ENCODE assay signal across 16 mouse cellular contexts in genomic region chr17:12845862-12846261, GRCm38 (mm10). TPM values are rescaled to one million over a fixed set of nuclear protein-coding genes. Genes with fewer than 3 reads are reported as not detected.
DNase-seq lines count a peak whose midpoint lies in the region; ATAC-seq and TF ChIP-seq lines count a peak whose summit lies in the region.
"Had no signal": no experiment of that assay in that cellular context is flagged by ENCODE, and none has a peak within 500 bp of the region (broad histone marks: within the 10 kb centered on the region; RNA-seq: fewer than 3 reads in every experiment).

No protein-coding gene starts in this region.

- ATAC-seq in hindbrain, postnatal 0 days: 0 out of 2 replicates have a peak, but pooled peaks have one; percentile 56
- ATAC-seq in hindbrain, embryonic 11.5 days (ENCODE audit: low FRiP score): no peak
- ATAC-seq in limb, embryonic 14.5 days (ENCODE audit: low FRiP score, low read depth): peak; percentile 35; the same call in 1 of the 2 replicates
- ATAC-seq: CD4-positive, CD25-positive, alpha-beta regulatory T cell, adult 4 months; forebrain, postnatal 0 days had no signal

- no peak for TF ChIP-seq CTCF in hindbrain, postnatal 0 days (IDR thresholded peaks at IDR 0.05; ENCODE audit: low read depth)

- no peak overlapping the region for H3K9ac ChIP-seq in hindbrain, postnatal 0 days (replicated peaks; ENCODE audit: low read length)
- H3K9ac ChIP-seq in hindbrain, embryonic 11.5 days (ENCODE audit: low read depth, low read length): no peak overlapping the region
- H3K9ac ChIP-seq in limb, embryonic 14.5 days (ENCODE audit: low read depth, low read length, severe bottlenecking): no peak overlapping the region
- H3K9ac ChIP-seq: forebrain, postnatal 0 days; hindbrain, embryonic 13.5 days; midbrain, embryonic 12.5 days had no signal

- TF ChIP-seq POLR2A in limb, embryonic 14.5 days (IDR thresholded peaks at IDR 0.05; ENCODE audit: borderline replicate concordance, extremely low read depth, insufficient read depth, insufficient read length): no peak

- H3K27me3 ChIP-seq in hindbrain, postnatal 0 days (ENCODE audit: insufficient read depth, low read length): no peaks in the 10 kb centered on the region
- no peaks in the 10 kb centered on the region for H3K27me3 ChIP-seq in hindbrain, embryonic 11.5 days (ENCODE audit: control insufficient read depth, insufficient read depth, low read length)
- H3K27me3 ChIP-seq in limb, embryonic 14.5 days (ENCODE audit: control insufficient read depth, insufficient read depth, low read length): no peaks in the 10 kb centered on the region
- H3K27me3 ChIP-seq: hindbrain, embryonic 13.5 days; midbrain, embryonic 12.5 days had no signal

- H3K27ac ChIP-seq in hindbrain, postnatal 0 days: no peak overlapping the region
- no peak overlapping the region for H3K27ac ChIP-seq in hindbrain, embryonic 11.5 days (ENCODE audit: low read depth, low read length)
- peak overlapping the region; percentile 35 for H3K27ac ChIP-seq in limb, embryonic 14.5 days (replicated peaks; ENCODE audit: low read depth, low read length)
- H3K27ac ChIP-seq: hindbrain, embryonic 13.5 days; midbrain, embryonic 12.5 days had no signal

- H3K36me3 ChIP-seq in hindbrain, postnatal 0 days (ENCODE audit: insufficient read depth, low read length): no peaks in the 10 kb centered on the region
- no peaks in the 10 kb centered on the region for H3K36me3 ChIP-seq in hindbrain, embryonic 11.5 days (ENCODE audit: control insufficient read depth, insufficient read depth, low read length)
- H3K36me3 ChIP-seq in limb, embryonic 14.5 days (ENCODE audit: control insufficient read depth, insufficient read depth, low read length): peaks cover 2% of the 10 kb centered on the region; the same call in 1 of the 2 replicates
- H3K36me3 ChIP-seq: hindbrain, embryonic 13.5 days; midbrain, embryonic 12.5 days had no signal

- no peak overlapping the region for H3K4me2 ChIP-seq in hindbrain, postnatal 0 days (ENCODE audit: low read depth, low read length)
- H3K4me2 ChIP-seq in hindbrain, embryonic 11.5 days (replicated peaks; ENCODE audit: low read depth, low read length): no peak overlapping the region
- no peak overlapping the region for H3K4me2 ChIP-seq in limb, embryonic 14.5 days (replicated peaks; ENCODE audit: low read depth, low read length, severe bottlenecking)
- H3K4me2 ChIP-seq: hindbrain, embryonic 13.5 days; midbrain, embryonic 12.5 days had no signal

- peak; percentile 44 for DNase-seq in hindbrain, postnatal 0 days (ENCODE audit: low spot score)
- no peak for DNase-seq in hindbrain, embryonic 11.5 days (ENCODE audit: low spot score)
- DNase-seq in left cerebral cortex, postnatal 4 days: peak; percentile 50
- no peak for DNase-seq in left cerebral cortex, adult 9 months (ENCODE audit: low spot score in 2 of 2)
- peak; percentile 39 for DNase-seq in Muller cell, postnatal 12 days (ENCODE audit: inconsistent ontology term)
- peak; percentile 36 for DNase-seq in limb, embryonic 14.5 days (ENCODE audit: low spot score)
- DNase-seq in layer of hippocampus, adult 9-10 months (ENCODE audit: low spot score): no peak
- DNase-seq in layer of hippocampus, adult 18-20 months (ENCODE audit: low spot score in 2 of 2): no peak
- DNase-seq: cerebellum, adult 8-10 months; liver; thymus, adult 2 months had no signal

- H3K4me1 ChIP-seq in hindbrain, postnatal 0 days (ENCODE audit: insufficient read depth, low read length): no peaks in the 10 kb centered on the region
- H3K4me1 ChIP-seq in hindbrain, embryonic 11.5 days (replicated peaks; ENCODE audit: control insufficient read depth, insufficient read depth, low read length): no peaks in the 10 kb centered on the region
- H3K4me1 ChIP-seq in limb, embryonic 14.5 days (ENCODE audit: control insufficient read depth, insufficient read depth, low read length): peaks cover 20% of the 10 kb centered on the region
- H3K4me1 ChIP-seq: midbrain, embryonic 12.5 days had no signal

- WGBS in hindbrain, postnatal 0 days: 49% methylated on average over 5 of the region's 5 CpGs
- 58% methylated on average over 5 of the region's 5 CpGs for WGBS in hindbrain, embryonic 11.5 days
- WGBS in limb, embryonic 14.5 days: 28% methylated on average over 5 of the region's 5 CpGs

- H3K9me3 ChIP-seq in hindbrain, postnatal 0 days (ENCODE audit: low read length): no peaks in the 10 kb centered on the region
- H3K9me3 ChIP-seq in hindbrain, embryonic 11.5 days (ENCODE audit: control insufficient read depth, low read length): no peaks in the 10 kb centered on the region
- no peaks in the 10 kb centered on the region for H3K9me3 ChIP-seq in limb, embryonic 14.5 days (ENCODE audit: control insufficient read depth, low read length)
- H3K9me3 ChIP-seq: hindbrain, embryonic 13.5 days; midbrain, embryonic 12.5 days had no signal

- intact Hi-C loops in left cerebral cortex, postnatal 4 days (cut with DNase I): no loop called here

- H3K4me3 ChIP-seq in hindbrain, postnatal 0 days (ENCODE audit: low read length): no peak overlapping the region
- no peak overlapping the region for H3K4me3 ChIP-seq in hindbrain, embryonic 11.5 days (ENCODE audit: low read depth, low read length)
- no peak overlapping the region for H3K4me3 ChIP-seq in limb, embryonic 14.5 days (replicated peaks; ENCODE audit: low read length)
- H3K4me3 ChIP-seq: hindbrain, embryonic 13.5 days; midbrain, embryonic 12.5 days had no signal

RNA-seq across cellular contexts. Expression of gene Mas1, which starts 22.1 kb away (rescaled TPM):
- 0.10 TPM in 1 of 2 replicates, not detected in the other for total RNA-seq in hindbrain, postnatal 0 days (2014; rRNA removed)
- polyA plus RNA-seq in hindbrain, postnatal 0 days (2015; fragmentation: Nextera tagmentation; extraction: Ambion mirVana): 0.19 and 0.32 TPM in 2 replicates
- polyA plus RNA-seq in hindbrain, embryonic 11.5 days (2014; fragmentation: Nextera tagmentation; extraction: Ambion mirVana): 0.08 and 0.14 TPM in 2 replicates
- total RNA-seq in left cerebral cortex, postnatal 4 days (2021): 1 to 10 TPM; 3.4 to 9.2 TPM
- 1.7 and 1.9 TPM in 2 replicates for polyA plus RNA-seq in limb, embryonic 14.5 days (2012; rRNA removed)
- 1.4 and 2.1 TPM in 2 replicates for polyA plus RNA-seq in limb, embryonic 14.5 days (2014; fragmentation: Nextera tagmentation; extraction: Ambion mirVana)
- total RNA-seq in layer of hippocampus, adult 18-20 months (2021): 10 to 100 TPM; 60.6 to 71.7 TPM

RNA-seq across cellular contexts. Expression of gene Mrgprh, which starts 30.0 kb away (rescaled TPM):
- not detected in 2 replicates for total RNA-seq in hindbrain, postnatal 0 days (2014; rRNA removed)
- polyA plus RNA-seq in hindbrain, postnatal 0 days (2015; fragmentation: Nextera tagmentation; extraction: Ambion mirVana): not detected in 2 replicates
- polyA plus RNA-seq in hindbrain, embryonic 11.5 days (2014; fragmentation: Nextera tagmentation; extraction: Ambion mirVana): not detected in 2 replicates
- total RNA-seq in left cerebral cortex, postnatal 4 days (2021): not detected
- polyA plus RNA-seq in limb, embryonic 14.5 days (2012; rRNA removed): 0.38 and 0.73 TPM in 2 replicates
- polyA plus RNA-seq in limb, embryonic 14.5 days (2014; fragmentation: Nextera tagmentation; extraction: Ambion mirVana): 0.10 and 0.14 TPM in 2 replicates
- total RNA-seq in layer of hippocampus, adult 18-20 months (2021): not detected
- total RNA-seq: forebrain, postnatal 0 days had no signal
- polyA plus RNA-seq: CD4-positive, CD25-positive, alpha-beta regulatory T cell, adult 4 months; forebrain, postnatal 0 days; hindbrain, embryonic 13.5 days; midbrain, embryonic 12.5 days; neural tube, embryonic 11.5 days had no signal

Comparison
In these comparisons a context has a peak if more than half of its experiments do, and no peak if none do; other contexts are left out.
1. DNase-seq: peak in hindbrain, postnatal 0 days (single experiment), left cerebral cortex, postnatal 4 days (single experiment), Muller cell, postnatal 12 days (single experiment) and limb, embryonic 14.5 days (single experiment); none in hindbrain, embryonic 11.5 days (single experiment), left cerebral cortex, adult 9 months (0 of 2), layer of hippocampus, adult 9-10 months (single experiment) and layer of hippocampus, adult 18-20 months (0 of 2).
2. RNA of gene Mas1, which starts 22.1 kb away (total RNA-seq): 60.6 to 71.7 TPM in layer of hippocampus, adult 18-20 months; 3.4 to 9.2 TPM in left cerebral cortex, postnatal 4 days and 0.10 TPM in hindbrain, postnatal 0 days; every median in the first group is over 4 times any median in the second.